Mouse (Mus musculus) kidney, adult 8-10 months (tissue): ENCODE results near the gene Tnp2.
"Not testable (repeated sequence)": the region's sequence is repeated elsewhere in the genome, so short reads cannot be mapped to it uniquely, and the experiment has no call there.

Experiments
- DNase-seq, 2 experiments: peaks; one replicate each; pipeline ENCODE4 v3.0.0; 2022

Gene Tnp2

GRCm38 (mm10) chr16:10788271-10788670 is at the start of gene Tnp2:
Tnp2 (minus strand) TSS chr16:10788660.
- DNase-seq, result no peak

- no peak for DNase-seq
These were observed 49.4 kb upstream of the Tnp2 start for GRCm38 (mm10) chr16:10837903-10838302.

GRCm38 (mm10) chr16:10837250-10837649 is 48.8 kb upstream of the Tnp2 start:
- no peak for DNase-seq

- DNase-seq, result no peak
These were observed 47.9 kb upstream of the Tnp2 start for GRCm38 (mm10) chr16:10836388-10836787.

GRCm38 (mm10) chr16:10834911-10835587 is 46.6 kb upstream of the Tnp2 start, which contains the start of gene Rmi2:
Rmi2 (plus strand) TSS chr16:10835059.
- DNase-seq, result peak; percentile 81

GRCm38 (mm10) chr16:10834542-10834910 is 46.1 kb upstream of the Tnp2 start:
- no peak for DNase-seq

GRCm38 (mm10) chr16:10828461-10828805 is 40.0 kb upstream of the Tnp2 start:
- peak; percentile 44 to 61 for DNase-seq

- no peak for DNase-seq
These were observed 39.5 kb upstream of the Tnp2 start for GRCm38 (mm10) chr16:10827766-10828460.

GRCm38 (mm10) chr16:10827269-10827668 is 38.8 kb upstream of the Tnp2 start:
- no peak for DNase-seq

GRCm38 (mm10) chr16:10825840-10826239 is 37.4 kb upstream of the Tnp2 start:
- DNase-seq, result no peak

- no peak for DNase-seq
These were observed 36.1 kb upstream of the Tnp2 start for GRCm38 (mm10) chr16:10824536-10824935.

- no peak for DNase-seq
These were observed 32.9 kb upstream of the Tnp2 start for GRCm38 (mm10) chr16:10821387-10821786.

GRCm38 (mm10) chr16:10819966-10820365 is 31.5 kb upstream of the Tnp2 start:
- DNase-seq, result no peak

GRCm38 (mm10) chr16:10818579-10819135 is 30.2 kb upstream of the Tnp2 start:
- no peak for DNase-seq

GRCm38 (mm10) chr16:10814864-10815263 is 26.4 kb upstream of the Tnp2 start:
- no peak for DNase-seq

GRCm38 (mm10) chr16:10813726-10814125 is 25.3 kb upstream of the Tnp2 start:
- DNase-seq, result no peak

GRCm38 (mm10) chr16:10812865-10813371 is 24.5 kb upstream of the Tnp2 start, which contains the start of gene Gm11172:
Gm11172 (plus strand) TSS chr16:10812915.
- DNase-seq, result no peak

- DNase-seq, result no peak
These were observed 21.9 kb upstream of the Tnp2 start for GRCm38 (mm10) chr16:10810376-10810775.

- DNase-seq, result no peak
These were observed 17.5 kb upstream of the Tnp2 start, which contains the start of gene Prm1 for GRCm38 (mm10) chr16:10805789-10806527. Prm1 (minus strand) TSS chr16:10805839.

- DNase-seq, result not testable (repeated sequence)
These were observed 14.0 kb upstream of the Tnp2 start for GRCm38 (mm10) chr16:10802420-10802819.

- no peak for DNase-seq
These were observed 7.6 kb upstream of the Tnp2 start, which contains the start of gene Prm2 for GRCm38 (mm10) chr16:10796034-10796433. Prm2 (minus strand) TSS chr16:10796134.

- DNase-seq, result no peak
These were observed 2.2 kb upstream of the Tnp2 start, which contains the start of gene Prm3 for GRCm38 (mm10) chr16:10790702-10791101. Prm3 (minus strand) TSS chr16:10790914.

- no peak for DNase-seq
These were observed 406 bp upstream of the Tnp2 start for GRCm38 (mm10) chr16:10788866-10789265.
